Comparison of ENCODE assay signal across 10 mouse cellular contexts in genomic region chr8:75233915-75234554, GRCm38 (mm10). TPM values are rescaled to one million over a fixed set of nuclear protein-coding genes. Genes with fewer than 3 reads are reported as not detected.
A peak's percentile ranks its signal among the peaks of the same experiment; 100 is the strongest.
DNase-seq lines count a peak whose midpoint lies in the region; ATAC-seq and TF ChIP-seq lines count a peak whose summit lies in the region.
"Had no signal": no experiment of that assay in that cellular context is flagged by ENCODE, and none has a peak within 500 bp of the region (broad histone marks: within the 10 kb centered on the region; RNA-seq: fewer than 3 reads in every experiment).

No protein-coding gene starts in this region.

- DNase-seq in gastrocnemius, adult 2 months, result no peak
- DNase-seq in gastrocnemius, postnatal 36 days, result no peak
- no peak for DNase-seq in lung, postnatal 0 days (ENCODE audit: low spot score)
- DNase-seq in lung, postnatal 25 days (ENCODE audit: low spot score), result no peak
- peak; percentile 57 for DNase-seq in brain, embryonic 14.5 days (ENCODE audit: low read depth)
- peak; percentile 52 for DNase-seq in retina, embryonic 14.5 days (ENCODE audit: low spot score)
- no peak for DNase-seq in B cell, adult 2 months
- no peak for DNase-seq in ovary, postnatal 36 days (ENCODE audit: low spot score)

- ATAC-seq in lung, postnatal 0 days, result no peak

- intact Hi-C loops in gastrocnemius, adult 2 months (cut with DNase I), result no loop called here
- intact Hi-C loops in gastrocnemius, postnatal 36 days (cut with DNase I), result no loop called here

- H3K9me3 ChIP-seq in lung, postnatal 0 days (ENCODE audit: low read length), result no peaks in the 10 kb centered on the region
- H3K9me3 ChIP-seq: lung, embryonic 15.5 days had no signal

- H3K27ac ChIP-seq in gastrocnemius, adult 2 months, result no peak overlapping the region
- no peak overlapping the region for H3K27ac ChIP-seq in lung, postnatal 0 days (ENCODE audit: low read length)
- H3K27ac ChIP-seq: lung, embryonic 15.5 days had no signal

- H3K27me3 ChIP-seq in lung, postnatal 0 days (replicated peaks; ENCODE audit: insufficient read depth, low read length), result no peaks in the 10 kb centered on the region
- H3K27me3 ChIP-seq: lung, embryonic 15.5 days had no signal

- H3K4me3 ChIP-seq in gastrocnemius, adult 2 months, result no peak overlapping the region
- no peak overlapping the region for H3K4me3 ChIP-seq in lung, postnatal 0 days (ENCODE audit: low read depth, low read length)
- H3K4me3 ChIP-seq: erythroblast, embryonic 14.5 days; lung, embryonic 15.5 days had no signal

- no peaks in the 10 kb centered on the region for H3K36me3 ChIP-seq in lung, postnatal 0 days (ENCODE audit: insufficient read depth, low read length)
- H3K36me3 ChIP-seq: lung, embryonic 15.5 days had no signal

- no peak overlapping the region for H3K4me2 ChIP-seq in lung, postnatal 0 days (replicated peaks; ENCODE audit: low read depth, low read length)
- H3K4me2 ChIP-seq: lung, embryonic 15.5 days had no signal

- TF ChIP-seq EP300 in lung, postnatal 0 days (IDR thresholded peaks at IDR 0.05), result no peak

- no peak for TF ChIP-seq POLR2A in brain, embryonic 14.5 days (IDR thresholded peaks at IDR 0.05; ENCODE audit: borderline replicate concordance, extremely low read depth, insufficient read depth, insufficient read length, poor library complexity, severe bottlenecking)

- peak; percentile 75 for TF ChIP-seq CTCF in gastrocnemius, adult 2 months (IDR thresholded peaks at IDR 0.05)
- peak; percentile 67 for TF ChIP-seq CTCF in lung, postnatal 0 days (IDR thresholded peaks at IDR 0.05)
- peak; percentile 65; the same call in 1 of the 2 replicates for TF ChIP-seq CTCF in brain, embryonic 14.5 days (IDR thresholded peaks at IDR 0.05; ENCODE audit: borderline replicate concordance, extremely low read depth, insufficient read depth, insufficient read length)

- H3K4me1 ChIP-seq in lung, postnatal 0 days (ENCODE audit: insufficient read depth, low read depth, low read length), result no peaks in the 10 kb centered on the region
- H3K4me1 ChIP-seq: lung, embryonic 15.5 days had no signal

- 58% methylated on average over 4 of the region's 4 CpGs for WGBS in lung, postnatal 0 days

- no peak overlapping the region for H3K9ac ChIP-seq in lung, postnatal 0 days (replicated peaks; ENCODE audit: low read depth)
- H3K9ac ChIP-seq: lung, embryonic 15.5 days had no signal

RNA-seq across cellular contexts. Expression of gene Rasd2, which starts 20.3 kb away (rescaled TPM):
- total RNA-seq in gastrocnemius, adult 2 months (2021), result 10 to 100 TPM; 23.7 to 46.3 TPM
- total RNA-seq in gastrocnemius, postnatal 36 days (2021), result 1 to 10 TPM; 4.4 to 5.3 TPM
- 1.1 and 1.4 TPM in 2 replicates for polyA plus RNA-seq in lung, postnatal 0 days (2015; fragmentation: Nextera tagmentation; extraction: Ambion mirVana)
- polyA plus RNA-seq in brain, embryonic 14.5 days (2012; rRNA removed), result 0.78 and 2.9 TPM in 2 replicates
- polyA plus RNA-seq: erythroblast, embryonic 14.5 days had no signal

Comparison
In these comparisons a context has a peak if more than half of its experiments do, and no peak if none do; other contexts are left out.
1. DNase-seq: peak in brain, embryonic 14.5 days (single experiment) and retina, embryonic 14.5 days (single experiment); none in gastrocnemius, adult 2 months (single experiment), gastrocnemius, postnatal 36 days (0 of 2), lung, postnatal 0 days (single experiment), lung, postnatal 25 days (single experiment), B cell, adult 2 months (0 of 2) and ovary, postnatal 36 days (single experiment).
2. Peak in every context shown above with its lines, with median percentiles within 50 percentile points of each other: CTCF ChIP-seq.